Mouse (Mus musculus) liver, postnatal 0 days (tissue): ENCODE data around the gene Izumo1r.

Experiments
- CTCF ChIP-seq: sonication (generic); IDR thresholded peaks from 2 replicates; pipeline ENCODE4 v1.5.1; 2016; ENCODE audit warnings: antibody characterized with exemption, low read depth
- EP300 ChIP-seq: IDR thresholded peaks from 2 replicates; pipeline ENCODE4 v1.6.1; 2016; ENCODE audit warnings: antibody characterized with exemption, low read depth, mild to moderate bottlenecking

DNA sequence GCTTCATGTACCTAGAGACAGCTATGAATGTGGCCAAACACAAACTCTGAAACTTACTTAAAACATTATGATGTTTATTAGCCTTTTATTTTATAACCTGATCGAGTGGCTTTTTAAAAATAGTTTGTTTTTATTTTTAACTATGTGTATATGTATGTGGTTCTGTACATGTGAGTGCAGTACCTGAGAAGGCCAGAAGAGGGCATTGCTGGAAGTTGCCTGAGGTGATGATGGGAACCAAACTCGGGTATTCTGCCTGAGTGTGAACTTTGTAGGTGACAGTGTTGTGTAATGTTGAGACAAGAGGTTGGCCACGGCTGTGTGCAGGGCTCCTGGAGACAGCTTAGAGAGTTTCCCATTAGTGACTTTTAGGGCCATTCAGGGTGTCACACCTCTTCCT lies 9.1 kb downstream of the Izumo1r start:
- TF ChIP-seq CTCF (peak; percentile 49), EP300 (no peak)
